Mouse (Mus musculus) heart, embryonic 13.5 days (tissue): ENCODE data around the gene Mettl7b. TPM values are rescaled to one million over a fixed set of nuclear protein-coding genes. Genes with fewer than 3 reads are reported as not detected.

Source experiments
- ATAC-seq: fragments of 200-750 bp; cut with Nextera tagmentation; 2 replicates; pipeline ENCODE4 v1.8.0; 2017; ENCODE audit warnings: moderate TSS enrichment; ENCODE audit not compliant: insufficient number of reproducible peaks, low FRiP score, low TSS enrichment; ENCODE audit errors: extremely low read depth
- H3K27ac ChIP-seq: fragments of 300-500 bp; sonication (generic); replicated peaks from 2 replicates; pipeline ENCODE4 v1.5.1; 2015; ENCODE audit warnings: moderate library complexity, mild to moderate bottlenecking, inconsistent platforms
- H3K27me3 ChIP-seq: fragments of 300-500 bp; sonication (generic); replicated peaks from 2 replicates; pipeline ENCODE4 v1.6.1; 2015; ENCODE audit warnings: mild to moderate bottlenecking, inconsistent platforms
- H3K36me3 ChIP-seq: fragments of 300-500 bp; sonication (generic); 2 replicates; pipeline ENCODE4 v1.6.1; 2015; ENCODE audit warnings: mild to moderate bottlenecking, inconsistent platforms
- H3K4me1 ChIP-seq: fragments of 300-500 bp; sonication (generic); 2 replicates; pipeline ENCODE4 v1.6.1; 2015; ENCODE audit warnings: inconsistent platforms
- H3K4me2 ChIP-seq: fragments of 300-500 bp; sonication (generic); 2 replicates; pipeline ENCODE4 v1.6.1; 2015; ENCODE audit warnings: inconsistent platforms, mild to moderate bottlenecking, moderate library complexity
- H3K4me3 ChIP-seq: fragments of 300-500 bp; sonication (generic); 2 replicates; pipeline ENCODE4 v1.5.1; 2015; ENCODE audit warnings: moderate library complexity, mild to moderate bottlenecking, inconsistent platforms
- H3K9ac ChIP-seq: fragments of 300-500 bp; sonication (generic); 2 replicates; pipeline ENCODE4 v1.6.1; 2015; ENCODE audit warnings: inconsistent platforms, mild to moderate bottlenecking, moderate library complexity
- H3K9me3 ChIP-seq: fragments of 300-500 bp; sonication (generic); 2 replicates; pipeline ENCODE4 v1.6.1; 2016; ENCODE audit warnings: inconsistent platforms
- WGBS: fragments of 180-500 bp; shearing (Covaris S2); methylation state at CpG from one replicate; pipeline ENCODE4 v1.1.7; 2015; ENCODE audit warnings: mixed read lengths; 5-methylcytosine and 5-hydroxymethylcytosine counted together
- polyA plus RNA-seq: library from polyadenylated mRNA; unstranded; fragments of >200 nt; fragmentation: Nextera tagmentation; extraction: Ambion mirVana; gene quantifications from 2 replicates; pipeline ENCODE4 v1.2.1, GENCODE M21; 2015

Mettl7b gene
- polyA plus RNA-seq, 1 experiment from 2014 or later: not detected

- H3K4me3 ChIP-seq: no peak overlapping the region
- H3K4me1 ChIP-seq: peaks cover 18% of the 10 kb centered on the region
- H3K9ac ChIP-seq: no peak overlapping the region
- no peak overlapping the region for H3K4me2 ChIP-seq
- WGBS: 19% methylated on average over 9 of the region's 9 CpGs
- ATAC-seq: no peak
- no peak overlapping the region for H3K27ac ChIP-seq
- H3K36me3 ChIP-seq: no peaks in the 10 kb centered on the region
- H3K9me3 ChIP-seq: no peaks in the 10 kb centered on the region
- H3K27me3 ChIP-seq: no peaks in the 10 kb centered on the region
Measured at GRCm38 (mm10) chr10:128977522-128978114, 16.8 kb upstream of the Mettl7b start.

GRCm38 (mm10) chr10:128976395-128976794 is 15.6 kb upstream of the Mettl7b start:
- H3K9ac ChIP-seq: no peak overlapping the region
- H3K27me3 ChIP-seq: no peaks in the 10 kb centered on the region
- peak overlapping the region; percentile 40; the same call in 1 of the 2 replicates for H3K27ac ChIP-seq
- no peak for ATAC-seq
- 30% methylated on average over 3 of the region's 3 CpGs for WGBS
- no peak overlapping the region for H3K4me2 ChIP-seq
- no peaks in the 10 kb centered on the region for H3K9me3 ChIP-seq
- peaks cover 18% of the 10 kb centered on the region for H3K4me1 ChIP-seq
- no peak overlapping the region for H3K4me3 ChIP-seq
- no peaks in the 10 kb centered on the region for H3K36me3 ChIP-seq

GRCm38 (mm10) chr10:128972841-128973240 is 12.1 kb upstream of the Mettl7b start:
- Histone ChIP-seq H3K4me2 (no peak overlapping the region), H3K27me3 (no peaks in the 10 kb centered on the region; the same call in 1 of the 2 replicates), H3K9ac (no peak overlapping the region), H3K9me3 (no peaks in the 10 kb centered on the region), H3K36me3 (no peaks in the 10 kb centered on the region), H3K4me3 (no peak overlapping the region), H3K27ac (no peak overlapping the region), H3K4me1 (peaks cover 12% of the 10 kb centered on the region; the same call in 1 of the 2 replicates)
- 65% methylated on average over 4 of the region's 4 CpGs for WGBS
- no peak for ATAC-seq

GRCm38 (mm10) chr10:128970740-128971250 is 10.0 kb upstream of the Mettl7b start:
- WGBS: 50% methylated on average over 1 of the region's 1 CpGs
- H3K27ac ChIP-seq: no peak overlapping the region
- peaks cover under 1% of the 10 kb centered on the region; the same call in 1 of the 2 replicates for H3K4me1 ChIP-seq
- H3K4me3 ChIP-seq: no peak overlapping the region
- H3K4me2 ChIP-seq: no peak overlapping the region
- H3K36me3 ChIP-seq: no peaks in the 10 kb centered on the region
- H3K9me3 ChIP-seq: no peaks in the 10 kb centered on the region
- no peak overlapping the region for H3K9ac ChIP-seq
- no peaks in the 10 kb centered on the region; the same call in 1 of the 2 replicates for H3K27me3 ChIP-seq
- no peak for ATAC-seq

- 26% methylated on average over 1 of the region's 1 CpGs for WGBS
- Histone ChIP-seq H3K36me3 (no peaks in the 10 kb centered on the region), H3K27me3 (no peaks in the 10 kb centered on the region; the same call in 1 of the 2 replicates), H3K27ac (no peak overlapping the region), H3K4me3 (no peak overlapping the region), H3K9me3 (no peaks in the 10 kb centered on the region), H3K4me1 (no peaks in the 10 kb centered on the region), H3K4me2 (no peak overlapping the region), H3K9ac (no peak overlapping the region; the same call in 1 of the 2 replicates)
- no peak for ATAC-seq
Measured at GRCm38 (mm10) chr10:128968341-128968749, 7.6 kb upstream of the Mettl7b start.

GRCm38 (mm10) chr10:128965871-128966270 is 5.1 kb upstream of the Mettl7b start:
- no peak overlapping the region for H3K4me3 ChIP-seq
- no peak for ATAC-seq
- no peaks in the 10 kb centered on the region for H3K36me3 ChIP-seq
- peaks cover 2% of the 10 kb centered on the region; the same call in 1 of the 2 replicates for H3K4me1 ChIP-seq
- no peak overlapping the region for H3K4me2 ChIP-seq
- 76% methylated on average over 6 of the region's 6 CpGs for WGBS
- no peaks in the 10 kb centered on the region; the same call in 1 of the 2 replicates for H3K27me3 ChIP-seq
- H3K27ac ChIP-seq: no peak overlapping the region
- H3K9ac ChIP-seq: no peak overlapping the region
- no peaks in the 10 kb centered on the region for H3K9me3 ChIP-seq

- H3K27me3 ChIP-seq: no peaks in the 10 kb centered on the region; the same call in 1 of the 2 replicates
- no peak overlapping the region for H3K4me3 ChIP-seq
- no peak overlapping the region for H3K4me2 ChIP-seq
- H3K36me3 ChIP-seq: no peaks in the 10 kb centered on the region
- WGBS: 58% methylated on average over 2 of the region's 2 CpGs
- H3K9me3 ChIP-seq: no peaks in the 10 kb centered on the region
- no peak for ATAC-seq
- H3K27ac ChIP-seq: no peak overlapping the region
- peaks cover 7% of the 10 kb centered on the region; the same call in 1 of the 2 replicates for H3K4me1 ChIP-seq
- no peak overlapping the region for H3K9ac ChIP-seq
Measured at GRCm38 (mm10) chr10:128964961-128965360, 4.2 kb upstream of the Mettl7b start.

GRCm38 (mm10) chr10:128960142-128960541 is 646 bp downstream of the Mettl7b start:
- Histone ChIP-seq H3K9ac (no peak overlapping the region), H3K9me3 (no peaks in the 10 kb centered on the region), H3K4me2 (no peak overlapping the region), H3K27me3 (peaks cover 20% of the 10 kb centered on the region), H3K4me1 (peaks cover 7% of the 10 kb centered on the region; the same call in 1 of the 2 replicates), H3K27ac (no peak overlapping the region), H3K36me3 (no peaks in the 10 kb centered on the region), H3K4me3 (no peak overlapping the region)
- no peak for ATAC-seq
- WGBS: 61% methylated on average over 4 of the region's 4 CpGs

GRCm38 (mm10) chr10:128958340-128958739 is 2.4 kb downstream of the Mettl7b start:
- H3K9ac ChIP-seq: no peak overlapping the region
- H3K36me3 ChIP-seq: no peaks in the 10 kb centered on the region
- H3K27me3 ChIP-seq: peaks cover 26% of the 10 kb centered on the region
- WGBS: 73% methylated on average over 10 of the region's 10 CpGs
- H3K9me3 ChIP-seq: no peaks in the 10 kb centered on the region
- H3K4me1 ChIP-seq: peaks cover 7% of the 10 kb centered on the region; the same call in 1 of the 2 replicates
- no peak for ATAC-seq
- no peak overlapping the region for H3K4me2 ChIP-seq
- H3K4me3 ChIP-seq: no peak overlapping the region
- no peak overlapping the region for H3K27ac ChIP-seq

- Histone ChIP-seq H3K9me3 (no peaks in the 10 kb centered on the region), H3K9ac (no peak overlapping the region), H3K4me3 (no peak overlapping the region), H3K4me1 (no peaks in the 10 kb centered on the region), H3K36me3 (no peaks in the 10 kb centered on the region), H3K27me3 (peaks cover 10% of the 10 kb centered on the region; the same call in 1 of the 2 replicates), H3K4me2 (no peak overlapping the region), H3K27ac (no peak overlapping the region)
- no peak for ATAC-seq
- WGBS: 55% methylated on average over 16 of the region's 16 CpGs
Measured at GRCm38 (mm10) chr10:128950208-128950887, 10.4 kb downstream of the Mettl7b start.

GRCm38 (mm10) chr10:128947496-128947895 is 13.3 kb downstream of the Mettl7b start:
- no peak overlapping the region for H3K27ac ChIP-seq
- no peaks in the 10 kb centered on the region for H3K36me3 ChIP-seq
- H3K4me3 ChIP-seq: no peak overlapping the region
- no peak overlapping the region for H3K9ac ChIP-seq
- no peak overlapping the region for H3K4me2 ChIP-seq
- H3K27me3 ChIP-seq: peaks cover 15% of the 10 kb centered on the region; the same call in 1 of the 2 replicates
- no peak for ATAC-seq
- H3K4me1 ChIP-seq: no peaks in the 10 kb centered on the region
- no peaks in the 10 kb centered on the region for H3K9me3 ChIP-seq
- WGBS: 80% methylated on average over 4 of the region's 4 CpGs
